Mouse (Mus musculus): ENCODE measurements at regions not wholly inside any gene's neighbourhood (a gene's known extent, or its start where the extent isn't known, plus 50 kb on each side); places are given as distances from the start of the nearest gene placed in this dataset.

DNA sequence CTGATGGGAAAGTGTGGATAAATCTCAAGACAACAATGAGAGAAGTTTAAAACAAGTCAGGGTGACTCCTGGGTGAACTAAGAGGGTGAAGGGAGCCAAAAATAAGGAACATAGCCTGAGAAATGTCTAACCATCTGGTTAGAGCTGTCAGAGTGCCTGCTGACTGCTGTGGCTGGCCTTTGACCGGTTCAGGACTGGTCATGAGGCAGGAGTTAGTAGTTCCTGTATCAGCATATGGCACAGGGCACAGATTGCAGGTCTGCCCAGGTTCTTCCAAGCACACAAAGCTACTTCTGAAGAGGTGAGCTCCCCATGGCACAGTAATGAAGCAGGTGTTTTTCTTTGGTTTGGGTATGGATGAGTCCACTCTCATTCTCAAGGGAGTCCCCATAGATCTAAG, 302.0 kb downstream of the Cd109 start:
- peak; percentile 70 for DNase-seq

GRCm38 (mm10) chr9:78925977-78926593, 310.7 kb downstream of the Cd109 start:
- DNase-seq = no peak

- no peak for DNase-seq
Observed at GRCm38 (mm10) chr9:78941648-78942047, 326.3 kb downstream of the Cd109 start.

GRCm38 (mm10) chr9:78964813-78965212, 349.5 kb downstream of the Cd109 start:
- no peak for DNase-seq

DNA sequence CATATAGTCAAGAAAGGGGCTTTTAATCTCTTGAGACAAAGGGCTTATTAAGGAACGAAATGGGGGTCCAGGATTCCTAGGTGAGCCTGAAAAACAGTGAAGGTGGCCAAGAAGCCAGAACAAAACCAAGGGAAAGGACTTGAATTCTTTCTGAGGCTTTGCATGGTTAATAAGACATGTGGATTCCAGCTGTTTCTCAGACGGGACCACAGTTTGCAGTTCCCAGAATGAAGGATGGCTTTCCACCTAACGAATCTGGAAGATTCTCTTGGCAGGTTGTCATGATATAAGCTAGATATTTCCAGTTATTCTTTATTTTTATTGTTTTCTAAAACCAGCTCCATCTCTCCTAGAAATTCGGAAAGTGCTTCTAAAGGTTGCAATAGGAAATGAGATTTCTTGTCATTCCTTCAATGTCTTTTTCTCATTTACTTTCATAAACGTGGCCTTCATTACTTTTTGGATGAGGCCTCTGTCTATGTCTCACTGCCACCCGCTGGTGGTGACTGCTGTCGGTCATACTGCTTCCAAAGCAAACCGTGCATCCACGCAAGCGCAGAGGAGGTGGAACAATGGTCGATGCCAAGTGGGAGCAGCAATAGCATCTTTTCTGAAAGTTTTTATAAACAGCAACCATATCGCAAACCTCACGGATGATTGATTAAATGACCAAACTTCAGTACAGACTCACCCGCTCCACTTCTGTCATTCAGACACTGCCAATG, 350.0 kb downstream of the Cd109 start:
- no peak for DNase-seq

DNA sequence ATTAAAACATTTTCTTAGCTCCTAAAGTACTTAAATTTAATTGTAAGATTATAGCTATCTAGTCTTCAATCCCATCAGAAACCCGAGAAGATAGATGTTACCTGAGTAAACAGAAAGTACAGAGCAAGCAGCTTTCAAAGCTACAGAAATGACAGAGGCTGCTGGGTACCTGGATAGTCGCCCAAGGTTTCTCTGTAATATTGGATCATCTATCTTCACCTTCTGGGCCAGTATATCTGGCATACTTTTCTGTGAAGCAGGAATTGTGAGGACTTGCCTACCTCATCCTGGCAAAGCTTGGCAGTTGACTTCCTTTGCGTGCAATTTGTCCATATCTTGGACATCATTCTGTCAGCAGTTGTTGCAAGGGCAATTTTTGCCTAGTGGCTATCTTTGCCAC, 356.4 kb downstream of the Cd109 start:
- DNase-seq = no peak

DNA sequence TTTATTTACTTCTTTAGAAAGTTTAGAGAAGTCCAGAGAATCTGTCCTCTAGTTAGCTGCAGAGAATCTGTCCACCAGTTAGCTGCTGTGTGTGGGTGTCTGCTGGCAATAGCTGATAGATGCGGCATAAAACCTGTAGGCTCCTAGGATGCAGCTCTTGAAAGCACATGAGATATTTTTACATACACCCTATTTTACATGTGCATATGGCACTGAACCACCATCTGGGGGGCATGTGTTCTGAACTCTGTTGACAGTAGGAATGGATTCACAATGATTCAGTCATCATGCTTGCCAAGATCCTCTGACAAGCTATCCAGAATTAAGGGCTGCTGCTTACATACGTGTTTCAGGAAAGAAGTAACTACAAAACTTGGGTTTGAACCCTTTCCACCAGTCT, 368.4 kb downstream of the Cd109 start:
- no peak for DNase-seq

DNA sequence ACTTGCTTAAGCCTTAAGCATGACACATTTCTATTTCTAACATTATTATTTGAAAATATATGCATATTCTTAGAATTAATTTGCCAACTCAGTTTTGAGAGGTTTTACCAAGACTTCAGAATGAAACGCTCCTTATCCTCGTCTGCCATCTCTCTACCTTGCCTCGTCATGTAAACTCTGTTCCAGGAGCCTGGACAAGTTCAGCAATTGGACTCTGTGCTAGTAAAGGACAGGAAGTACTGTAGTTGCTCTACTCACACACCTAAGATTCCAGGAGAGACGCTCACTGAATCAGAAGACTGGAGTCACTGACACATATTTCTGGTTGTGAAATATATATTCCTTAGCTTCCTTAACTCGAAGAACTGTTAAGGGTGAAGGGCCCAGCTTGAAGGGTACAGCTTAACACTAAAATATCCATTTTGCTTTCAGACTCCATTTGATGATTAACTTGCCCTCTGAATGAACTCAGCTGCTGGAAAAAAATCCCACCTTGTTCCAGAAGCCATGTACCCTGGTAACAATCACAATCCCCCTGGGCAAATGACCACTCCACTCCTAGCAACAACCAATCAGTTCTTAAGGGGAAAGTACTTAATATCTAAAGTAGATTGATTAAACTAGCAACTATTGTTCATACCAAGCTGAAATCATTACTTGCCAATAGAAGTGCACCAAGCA, 370.0 kb downstream of the Cd109 start:
- DNase-seq = peak; percentile 11

GRCm38 (mm10) chr9:78991310-78991709, 376.0 kb downstream of the Cd109 start:
- DNase-seq = no peak

DNA sequence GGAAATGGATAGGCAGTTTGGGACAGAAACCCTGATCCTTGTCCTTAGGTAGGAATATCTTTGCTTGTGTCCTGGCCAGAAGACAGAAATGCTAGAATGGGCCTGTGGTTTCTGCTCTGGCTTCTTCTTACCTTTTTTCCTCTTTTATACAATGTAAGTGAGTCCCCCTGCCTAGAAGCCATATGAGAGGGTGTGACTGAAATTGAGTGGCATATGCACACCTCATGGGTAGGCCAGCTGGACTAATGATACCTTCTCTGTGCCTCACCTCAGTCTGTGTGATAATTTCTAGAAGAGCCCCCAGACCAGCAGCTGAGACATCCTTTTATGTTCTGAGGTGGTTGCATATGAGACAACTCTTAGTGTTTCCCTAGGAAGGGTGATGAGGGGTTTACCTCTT, 385.7 kb downstream of the Cd109 start:
- no peak for DNase-seq

DNA sequence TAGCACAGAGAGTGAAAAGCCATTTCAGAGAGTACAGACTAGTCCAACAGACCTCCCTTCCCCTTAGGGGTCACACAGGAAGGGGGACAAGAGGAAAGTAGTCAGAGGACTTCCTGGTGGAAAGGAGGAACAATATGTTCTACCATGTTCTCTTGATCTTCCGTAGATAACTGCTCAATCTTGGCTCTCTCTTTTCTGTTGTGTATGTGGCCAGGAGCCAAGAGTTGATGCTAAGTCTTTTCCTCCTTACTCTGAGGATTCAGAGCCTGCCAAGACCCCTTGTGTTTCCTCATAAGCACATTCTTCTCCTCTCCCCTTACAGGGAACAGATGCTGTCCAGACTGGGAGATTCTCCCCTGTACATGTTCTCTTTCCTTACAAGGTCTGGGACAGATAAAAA, 386.6 kb downstream of the Cd109 start:
- no peak for DNase-seq

GRCm38 (mm10) chr9:79004296-79004980, 389.1 kb downstream of the Cd109 start:
- DNase-seq = no peak

DNA sequence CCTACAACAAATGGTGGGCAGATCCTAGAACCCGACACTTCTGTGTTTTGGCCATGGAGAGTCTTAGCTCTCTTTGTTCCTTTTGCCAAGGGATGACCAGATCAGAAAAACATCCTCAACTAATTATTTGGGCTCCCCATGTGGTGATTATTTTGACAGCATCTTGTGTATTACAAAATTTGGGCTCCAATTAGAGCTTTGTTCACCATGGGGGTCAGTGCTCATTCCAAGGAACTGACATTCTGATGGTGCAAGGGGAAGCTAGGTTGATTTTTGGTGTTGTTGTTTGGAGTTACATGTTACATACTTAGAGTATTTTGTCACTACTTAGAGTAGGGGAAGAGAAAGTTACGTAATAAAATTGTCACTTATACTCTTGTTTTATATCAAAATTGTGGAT, 406.9 kb downstream of the Cd109 start:
- no peak for DNase-seq

DNA sequence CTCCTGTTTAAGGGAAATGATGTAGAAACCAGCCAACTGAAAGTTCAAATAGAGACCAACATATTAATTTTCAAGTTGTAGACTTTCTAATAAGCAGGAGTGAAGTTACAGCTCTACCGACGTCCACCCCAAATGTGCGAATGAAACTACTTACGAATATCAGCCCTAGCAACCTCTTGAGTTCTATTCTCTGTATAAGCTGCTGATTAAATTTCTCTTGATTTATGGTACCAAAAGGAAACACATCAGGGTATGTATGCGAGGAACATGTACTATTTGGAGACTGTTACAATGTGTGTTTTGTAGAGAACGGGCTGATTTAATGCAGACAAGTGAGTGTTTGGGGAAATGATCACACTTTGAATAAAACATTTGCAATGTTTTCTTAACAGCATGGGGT, 412.9 kb downstream of the Cd109 start:
- no peak for DNase-seq

DNA sequence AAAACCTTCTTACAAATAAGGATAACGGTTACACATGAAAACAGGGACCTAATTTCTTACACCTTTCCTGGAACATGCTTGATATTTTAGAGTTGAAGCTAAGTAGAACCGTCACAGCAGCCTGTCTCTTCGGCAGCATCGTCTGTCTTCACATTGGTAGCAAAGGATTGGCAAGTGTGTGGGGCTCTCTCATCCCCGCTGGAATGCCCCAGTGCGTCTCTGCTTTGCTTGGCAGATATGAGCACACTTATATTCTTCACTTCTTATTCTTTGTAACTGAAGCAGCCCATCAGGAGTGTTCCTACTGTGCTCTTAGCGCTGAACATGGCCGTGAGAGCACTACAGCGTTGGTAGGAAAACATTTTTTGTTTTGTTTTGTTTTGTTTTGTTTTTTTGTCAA, 414.1 kb downstream of the Cd109 start:
- no peak for DNase-seq

- DNase-seq = no peak
Observed at GRCm38 (mm10) chr9:79035677-79036076, 420.3 kb downstream of the Cd109 start.

DNA sequence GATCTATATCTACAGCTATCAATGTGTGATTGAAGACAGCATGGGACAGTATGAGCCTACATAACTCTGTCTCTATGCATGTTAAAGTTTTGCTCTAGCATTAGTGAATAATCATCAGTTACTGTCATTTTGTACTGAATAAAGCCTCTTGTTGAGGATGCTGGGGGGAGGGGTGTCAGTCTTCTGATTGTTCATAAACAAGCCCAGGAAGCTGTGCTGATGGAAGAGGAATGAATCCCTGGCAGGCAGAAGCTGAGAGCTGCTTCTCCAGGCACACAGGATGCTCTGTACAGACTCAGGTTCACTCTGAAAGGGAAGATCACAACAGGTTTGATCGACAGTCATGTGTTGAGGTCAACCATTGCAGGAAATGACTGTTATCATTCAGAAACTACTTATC, 421.7 kb downstream of the Cd109 start:
- DNase-seq = no peak

- DNase-seq = no peak
Observed at GRCm38 (mm10) chr9:79038971-79039370, 423.6 kb downstream of the Cd109 start.

DNA sequence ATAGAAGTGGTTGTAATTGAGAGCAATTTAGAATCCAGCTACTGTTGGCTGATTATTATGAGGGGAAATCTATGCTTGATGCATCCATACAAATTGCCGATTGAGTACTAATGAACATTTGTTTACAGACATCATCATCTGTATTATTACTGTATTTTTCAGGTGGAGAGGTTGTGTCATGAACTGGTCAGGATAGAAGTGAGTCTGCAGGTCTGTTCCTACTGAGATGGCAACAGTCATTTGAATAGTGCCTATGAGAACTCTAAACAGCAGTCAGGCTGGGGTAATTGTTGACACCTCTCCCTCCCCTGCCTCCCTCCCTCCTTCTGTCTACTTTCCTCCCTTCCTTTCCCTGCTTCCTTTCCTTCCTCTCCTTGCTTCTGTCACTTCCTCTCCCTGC, 429.0 kb downstream of the Cd109 start:
- DNase-seq = no peak

GRCm38 (mm10) chr9:79045314-79045713, 430.0 kb downstream of the Cd109 start:
- DNase-seq = peak; percentile 25

GRCm38 (mm10) chr9:79071961-79072360, 456.6 kb downstream of the Cd109 start:
- DNase-seq = no peak

GRCm38 (mm10) chr9:79109611-79110010, 494.3 kb downstream of the Cd109 start:
- DNase-seq = peak; percentile 53

DNA sequence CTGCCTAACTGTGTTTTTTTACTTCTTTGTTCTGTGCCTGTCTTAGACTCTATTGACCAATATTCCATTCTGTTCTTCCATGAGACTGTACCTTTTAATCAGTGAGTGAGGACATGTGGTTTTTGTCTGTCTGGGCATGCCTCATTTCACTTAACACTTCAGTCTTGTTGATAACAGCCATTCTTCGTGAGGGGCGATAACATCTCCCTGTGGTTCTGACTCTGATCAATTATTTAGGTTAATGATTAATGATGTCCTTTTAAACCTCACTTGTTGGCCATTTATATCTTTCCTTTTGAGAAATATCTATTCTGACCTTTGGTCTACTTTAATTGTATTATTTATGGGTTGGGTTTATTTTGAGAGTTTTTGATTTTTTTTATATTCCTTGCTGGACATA, 496.0 kb downstream of the Cd109 start:
- no peak for DNase-seq

DNA sequence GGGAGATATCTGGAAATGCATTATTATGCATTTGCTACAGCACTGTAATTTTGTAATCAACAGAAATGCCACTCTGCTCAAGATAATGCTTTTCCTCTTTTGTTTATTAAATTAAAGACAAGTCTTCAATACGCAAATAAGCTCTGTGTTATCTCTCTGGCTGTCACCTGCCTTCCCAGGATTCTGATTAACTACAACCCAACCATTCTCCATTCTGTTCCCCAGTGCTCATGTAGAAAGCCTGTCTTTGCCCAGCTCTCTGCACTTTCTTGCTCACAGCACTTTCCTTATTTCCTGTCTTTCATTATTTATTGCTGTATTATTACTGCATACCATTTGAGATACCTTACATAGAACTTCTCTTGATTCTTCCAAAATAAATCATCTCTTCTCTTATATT, 525.6 kb downstream of the Cd109 start:
- DNase-seq = no peak
